Mouse (Mus musculus) cerebellum, adult 2 months (tissue): ENCODE measurements at regions not wholly inside any gene's neighbourhood (a gene's known extent, or its start where the extent isn't known, plus 50 kb on each side); places are given as distances from the start of the nearest gene placed in this dataset.

Source experiments
- CTCF ChIP-seq: fragments of 200-500 bp; IDR thresholded peaks from 2 replicates; pipeline ENCODE4 v1.5.1; 2011; ENCODE audit warnings: low read depth, mild to moderate bottlenecking, control low read depth, low read length, moderate library complexity, borderline replicate concordance; ENCODE audit not compliant: insufficient read depth
- POLR2A ChIP-seq: fragments of 200-500 bp; IDR thresholded peaks from 2 replicates; pipeline ENCODE4 v1.6.1; 2011; ENCODE audit warnings: low read length, control low read depth, borderline replicate concordance; ENCODE audit not compliant: insufficient read depth

DNA sequence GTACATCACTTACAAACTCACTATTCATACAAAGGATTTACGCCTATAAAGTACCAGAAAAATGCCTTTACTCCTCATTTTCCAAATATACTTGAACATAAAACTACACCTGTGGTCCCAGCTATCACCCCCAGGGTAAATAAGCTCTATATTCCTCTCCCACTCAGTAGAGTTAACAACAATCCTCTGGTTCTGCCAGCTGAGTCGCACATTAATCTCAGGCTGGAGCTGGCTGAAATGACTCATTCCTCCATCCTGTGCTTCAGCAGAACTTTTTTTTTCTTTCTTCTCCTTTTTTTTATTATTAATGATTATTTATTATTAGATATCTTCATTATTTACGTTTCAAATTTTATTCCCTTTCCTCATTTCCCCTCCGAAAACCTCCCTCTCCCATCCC is 2402.8 kb upstream of the Gm7489 start:
- no peak for TF ChIP-seq CTCF
- TF ChIP-seq POLR2A, result no peak
